Mouse (Mus musculus) layer of hippocampus, adult 8-10 months (tissue): Measurements from ENCODE around the gene Cenpv. TPM values are rescaled to one million over a fixed set of nuclear protein-coding genes. Genes with fewer than 3 reads are reported as not detected.

ENCODE experiments used
- DNase-seq, 2 experiments: peaks; one replicate each; pipeline ENCODE4 v3.0.0; 2022; ENCODE audit warnings: low spot score in 2 of 2
- total RNA-seq, 4 experiments: library from RNA; stranded (reverse); gene quantifications; 2 replicates each; pipeline ENCODE4 v1.2.4; 2022

Gene Cenpv
- total RNA-seq, 4 experiments from 2014 or later = 32.1 to 40.8 (median 39.0) TPM

GRCm38 (mm10) chr11:62554163-62554855 lies 15.2 kb upstream of the Cenpv start:
- no peak for DNase-seq

- no peak for DNase-seq
Observed at GRCm38 (mm10) chr11:62553633-62554032, 14.6 kb upstream of the Cenpv start.

GRCm38 (mm10) chr11:62553186-62553585 lies 14.1 kb upstream of the Cenpv start:
- DNase-seq = no peak

GRCm38 (mm10) chr11:62551226-62552119 lies 12.4 kb upstream of the Cenpv start:
- DNase-seq = peak in 1 of 2 experiments; percentile 86

- peak; percentile 99 to 100 for DNase-seq
Observed at GRCm38 (mm10) chr11:62550727-62551225, 11.7 kb upstream of the Cenpv start, which contains the start of gene Ubb. TSS of gene Ubb (plus strand) at chr11:62551171.

GRCm38 (mm10) chr11:62550227-62550685 lies 11.2 kb upstream of the Cenpv start:
- DNase-seq = peak; percentile 42 to 51

- DNase-seq = peak; percentile 39 to 43
Observed at GRCm38 (mm10) chr11:62549782-62550181, 10.7 kb upstream of the Cenpv start.

- no peak for DNase-seq
Observed at GRCm38 (mm10) chr11:62543991-62544390, 4.9 kb upstream of the Cenpv start.

GRCm38 (mm10) chr11:62541581-62541980 lies 2.5 kb upstream of the Cenpv start:
- no peak for DNase-seq

- DNase-seq = no peak
Observed at GRCm38 (mm10) chr11:62540969-62541368, 1.9 kb upstream of the Cenpv start.

GRCm38 (mm10) chr11:62540167-62540566 lies 1.1 kb upstream of the Cenpv start:
- no peak for DNase-seq

- DNase-seq = peak in 1 of 2 experiments; percentile 27
Observed at GRCm38 (mm10) chr11:62538321-62539088, 556 bp downstream of the Cenpv start.

GRCm38 (mm10) chr11:62537590-62537989 lies 1.5 kb downstream of the Cenpv start:
- DNase-seq = no peak

- no peak for DNase-seq
Observed at GRCm38 (mm10) chr11:62537089-62537488, 2.0 kb downstream of the Cenpv start.

- DNase-seq = no peak
Observed at GRCm38 (mm10) chr11:62522283-62522682, 16.8 kb downstream of the Cenpv start.

- no peak for DNase-seq
Observed at GRCm38 (mm10) chr11:62518991-62519390, 20.1 kb downstream of the Cenpv start.

- DNase-seq = no peak
Observed at GRCm38 (mm10) chr11:62513311-62513710, 25.8 kb downstream of the Cenpv start.

GRCm38 (mm10) chr11:62512529-62513080 lies 26.5 kb downstream of the Cenpv start:
- no peak for DNase-seq

- DNase-seq = no peak
Observed at GRCm38 (mm10) chr11:62511444-62512202, 27.4 kb downstream of the Cenpv start.

GRCm38 (mm10) chr11:62510956-62511355 lies 28.1 kb downstream of the Cenpv start:
- no peak for DNase-seq
